Mouse (Mus musculus) heart, postnatal 0 days (tissue): ENCODE measurements at regions not wholly inside any gene's neighbourhood (a gene's known extent, or its start where the extent isn't known, plus 50 kb on each side); places are given as distances from the start of the nearest gene placed in this dataset.

Source experiments
- CTCF ChIP-seq: IDR thresholded peaks from 2 replicates; pipeline ENCODE4 v1.5.1; 2016; ENCODE audit warnings: antibody characterized with exemption, control low read depth, low read depth
- EP300 ChIP-seq: IDR thresholded peaks from 2 replicates; pipeline ENCODE4 v1.6.1; 2016; ENCODE audit warnings: antibody characterized with exemption, low read depth

- TF ChIP-seq CTCF (no peak), EP300 (no peak)
Measured at GRCm38 (mm10) chr6:95841502-95841901, 122.9 kb upstream of the Suclg2 start.
